In the genomic region with DNA sequence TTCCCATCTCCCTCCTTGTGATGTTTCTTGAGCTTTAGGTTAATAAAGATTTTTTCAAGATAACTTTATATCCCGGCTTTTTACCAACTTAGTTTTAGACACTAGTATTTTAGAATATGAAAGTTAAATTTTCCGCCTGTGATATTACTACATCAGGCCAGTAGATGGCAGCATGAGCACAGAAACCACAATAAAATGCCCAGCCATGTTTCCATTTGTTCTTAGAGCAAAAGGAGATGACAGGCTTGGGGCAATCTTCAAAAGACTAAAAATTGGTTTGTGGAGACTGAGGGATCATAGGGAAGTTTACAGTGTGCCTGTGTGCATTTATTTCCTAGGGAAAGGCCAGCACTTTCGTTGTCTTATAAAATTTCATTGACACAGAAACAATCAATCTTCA, we compare ENCODE assay signal across 9 mouse cellular contexts. TPM values are rescaled to one million over a fixed set of nuclear protein-coding genes. Genes with fewer than 3 reads are reported as not detected.
DNase-seq lines count a peak whose midpoint lies in the region; ATAC-seq lines count a peak whose summit lies in the region.
"Had no signal": no experiment of that assay in that cellular context is flagged by ENCODE, and none has a peak within 500 bp of the region (broad histone marks: within the 10 kb centered on the region; RNA-seq: fewer than 3 reads in every experiment).

No protein-coding gene starts in this region.

- H3K36me3 ChIP-seq in forebrain, embryonic 15.5 days = no peaks in the 10 kb centered on the region
- H3K36me3 ChIP-seq in midbrain, embryonic 14.5 days (ENCODE audit: control insufficient read depth, insufficient read depth, low read length) = no peaks in the 10 kb centered on the region

- intact Hi-C loops in heart, postnatal 10 days (cut with DNase I) = loop anchor here (1.0 to 10.0 kb wide), 2 partner anchors 601 to 739 kb away; no protein-coding TSS in a partner anchor

- H3K9me3 ChIP-seq in forebrain, embryonic 15.5 days = no peaks in the 10 kb centered on the region
- no peaks in the 10 kb centered on the region for H3K9me3 ChIP-seq in midbrain, embryonic 14.5 days (ENCODE audit: control insufficient read depth, low read length)

- H3K27ac ChIP-seq in forebrain, embryonic 15.5 days (replicated peaks) = no peak overlapping the region
- H3K27ac ChIP-seq in midbrain, embryonic 14.5 days (replicated peaks; ENCODE audit: low read depth, low read length) = no peak overlapping the region

- ATAC-seq in forebrain, embryonic 15.5 days (replicated peaks) = peak; percentile 64; the same call in 1 of the 2 replicates
- ATAC-seq in midbrain, embryonic 14.5 days (ENCODE audit: low FRiP score, low TSS enrichment) = no peak

- H3K27me3 ChIP-seq in forebrain, embryonic 15.5 days = no peaks in the 10 kb centered on the region
- no peaks in the 10 kb centered on the region for H3K27me3 ChIP-seq in midbrain, embryonic 14.5 days (ENCODE audit: control insufficient read depth, insufficient read depth, low read length)

- H3K4me3 ChIP-seq in forebrain, embryonic 15.5 days = no peak overlapping the region
- no peak overlapping the region for H3K4me3 ChIP-seq in midbrain, embryonic 14.5 days (replicated peaks; ENCODE audit: low read depth, low read length)

- H3K4me2 ChIP-seq in forebrain, embryonic 15.5 days (replicated peaks) = no peak overlapping the region
- no peak overlapping the region for H3K4me2 ChIP-seq in midbrain, embryonic 14.5 days (ENCODE audit: low read length)

- peak; percentile 9 to 37 for DNase-seq in heart, postnatal 10 days
- DNase-seq in heart, adult 9 months (ENCODE audit: low spot score in 2 of 2) = no peak
- DNase-seq in thymus, postnatal 4 days = peak; percentile 9
- DNase-seq in thymus, postnatal 36 days = no peak
- peak; percentile 82 for DNase-seq in midbrain, embryonic 14.5 days
- no peak for DNase-seq in spleen, adult 12 weeks (ENCODE audit: low spot score)
- no peak for DNase-seq in B cell, adult 2 months

- 19% methylated on average over 3 of the region's 3 CpGs for WGBS in forebrain, embryonic 15.5 days
- 15% methylated on average over 3 of the region's 3 CpGs for WGBS in midbrain, embryonic 14.5 days

- H3K4me1 ChIP-seq in forebrain, embryonic 15.5 days = no peaks in the 10 kb centered on the region
- no peaks in the 10 kb centered on the region for H3K4me1 ChIP-seq in midbrain, embryonic 14.5 days (ENCODE audit: control insufficient read depth, insufficient read depth, low read length)

- no peak overlapping the region for H3K9ac ChIP-seq in forebrain, embryonic 15.5 days (replicated peaks)
- no peak overlapping the region for H3K9ac ChIP-seq in midbrain, embryonic 14.5 days (replicated peaks; ENCODE audit: low read length)

RNA-seq across cellular contexts. Expression of gene Olfr1009, which starts 10.6 kb away (rescaled TPM):
- not detected for total RNA-seq in heart, postnatal 10 days (2021)
- not detected in 2 replicates for polyA plus RNA-seq in forebrain, embryonic 15.5 days (2015; fragmentation: Nextera tagmentation; extraction: Ambion mirVana)
- not detected in 2 replicates for polyA plus RNA-seq in midbrain, embryonic 14.5 days (2014; fragmentation: Nextera tagmentation; extraction: Ambion mirVana)
- total RNA-seq: heart, postnatal 14 days had no signal

RNA-seq across cellular contexts. Expression of gene Olfr1008, which starts 36.6 kb away (rescaled TPM):
- not detected for total RNA-seq in heart, postnatal 10 days (2021)
- polyA plus RNA-seq in forebrain, embryonic 15.5 days (2015; fragmentation: Nextera tagmentation; extraction: Ambion mirVana) = not detected in 2 replicates
- not detected in 2 replicates for polyA plus RNA-seq in midbrain, embryonic 14.5 days (2014; fragmentation: Nextera tagmentation; extraction: Ambion mirVana)
- total RNA-seq: heart, postnatal 14 days had no signal

RNA-seq across cellular contexts. Expression of gene Olfr1012, which starts 36.8 kb away (rescaled TPM):
- not detected for total RNA-seq in heart, postnatal 10 days (2021)
- polyA plus RNA-seq in forebrain, embryonic 15.5 days (2015; fragmentation: Nextera tagmentation; extraction: Ambion mirVana) = not detected in 2 replicates
- not detected in 2 replicates for polyA plus RNA-seq in midbrain, embryonic 14.5 days (2014; fragmentation: Nextera tagmentation; extraction: Ambion mirVana)
- total RNA-seq: heart, postnatal 14 days had no signal

RNA-seq across cellular contexts. Expression of gene Olfr1013, which starts 41.1 kb away (rescaled TPM):
- not detected for total RNA-seq in heart, postnatal 10 days (2021)
- not detected in 2 replicates for polyA plus RNA-seq in forebrain, embryonic 15.5 days (2015; fragmentation: Nextera tagmentation; extraction: Ambion mirVana)
- not detected in 2 replicates for polyA plus RNA-seq in midbrain, embryonic 14.5 days (2014; fragmentation: Nextera tagmentation; extraction: Ambion mirVana)
- total RNA-seq: heart, postnatal 14 days had no signal

RNA-seq across cellular contexts. Expression of gene Olfr1014, which starts 46.7 kb away (rescaled TPM):
- total RNA-seq in heart, postnatal 10 days (2021) = not detected
- polyA plus RNA-seq in forebrain, embryonic 15.5 days (2015; fragmentation: Nextera tagmentation; extraction: Ambion mirVana) = not detected in 2 replicates
- not detected in 2 replicates for polyA plus RNA-seq in midbrain, embryonic 14.5 days (2014; fragmentation: Nextera tagmentation; extraction: Ambion mirVana)
- total RNA-seq: heart, postnatal 14 days had no signal

Comparison
In these comparisons a context has a peak if more than half of its experiments do, and no peak if none do; other contexts are left out.
1. DNase-seq: peak in heart, postnatal 10 days (2 of 2), thymus, postnatal 4 days (single experiment) and midbrain, embryonic 14.5 days (single experiment); none in heart, adult 9 months (0 of 2), thymus, postnatal 36 days (0 of 2), spleen, adult 12 weeks (single experiment) and B cell, adult 2 months (0 of 2).